Mouse (Mus musculus) small intestine, adult 2 months (tissue): ENCODE measurements at regions not wholly inside any gene's neighbourhood (a gene's known extent, or its start where the extent isn't known, plus 50 kb on each side); places are given as distances from the start of the nearest gene placed in this dataset.

Experiments used
- CTCF ChIP-seq: fragments of 200-500 bp; IDR thresholded peaks from 2 replicates; pipeline ENCODE4 v1.5.1; 2012; ENCODE audit warnings: low read depth, mild to moderate bottlenecking, control low read depth, inconsistent platforms, low read length, moderate library complexity, mixed read lengths; ENCODE audit not compliant: insufficient replicate concordance, insufficient read length; ENCODE audit errors: extremely low read depth
- POLR2A ChIP-seq: fragments of 200-500 bp; IDR thresholded peaks from 2 replicates; pipeline ENCODE4 v1.6.1; 2012; ENCODE audit warnings: low read depth, mild to moderate bottlenecking, control low read depth, inconsistent platforms, low read length, moderate library complexity

GRCm38 (mm10) chr4:137138127-137138526, 89.5 kb upstream of the Zbtb40 start:
- TF ChIP-seq POLR2A (no peak), CTCF (no peak)
